Mouse (Mus musculus) hindbrain, embryonic 11.5 days (tissue): Measurements from ENCODE around the gene Scd1. TPM values are rescaled to one million over a fixed set of nuclear protein-coding genes. Genes with fewer than 3 reads are reported as not detected.

Experiments
- ATAC-seq: fragments of 200-750 bp; cut with Nextera tagmentation; 2 replicates; pipeline ENCODE4 v1.8.0; 2017; ENCODE audit warnings: mild to moderate bottlenecking, moderate TSS enrichment, moderate library complexity; ENCODE audit not compliant: low FRiP score
- DNase-seq: peaks from one replicate; pipeline ENCODE4 v3.0.0-alpha.2; 2015; ENCODE audit warnings: low spot score
- H3K27ac ChIP-seq: fragments of 300-500 bp; sonication (generic); 2 replicates; pipeline ENCODE4 v1.5.1; 2014; ENCODE audit warnings: mild to moderate bottlenecking, low read depth, low read length
- H3K27me3 ChIP-seq: fragments of 300-500 bp; sonication (generic); 2 replicates; pipeline ENCODE4 v1.6.1; 2014; ENCODE audit warnings: mild to moderate bottlenecking, low read length, moderate library complexity, mixed read lengths; ENCODE audit not compliant: control insufficient read depth, insufficient read depth
- H3K36me3 ChIP-seq: fragments of 300-500 bp; sonication (generic); 2 replicates; pipeline ENCODE4 v1.6.1; 2014; ENCODE audit warnings: mild to moderate bottlenecking, low read length, moderate library complexity, mixed read lengths; ENCODE audit not compliant: control insufficient read depth, insufficient read depth
- H3K4me1 ChIP-seq: fragments of 300-500 bp; sonication (generic); replicated peaks from 2 replicates; pipeline ENCODE4 v1.6.1; 2014; ENCODE audit warnings: low read length, mixed read lengths; ENCODE audit not compliant: control insufficient read depth, insufficient read depth
- H3K4me2 ChIP-seq: fragments of 300-500 bp; sonication (generic); replicated peaks from 2 replicates; pipeline ENCODE4 v1.6.1; 2014; ENCODE audit warnings: mild to moderate bottlenecking, low read depth, low read length
- H3K4me3 ChIP-seq: fragments of 300-500 bp; sonication (generic); 2 replicates; pipeline ENCODE4 v1.5.1; 2014; ENCODE audit warnings: low read depth, low read length
- H3K9ac ChIP-seq: fragments of 300-500 bp; sonication (generic); 2 replicates; pipeline ENCODE4 v1.6.1; 2014; ENCODE audit warnings: low read depth, low read length
- H3K9me3 ChIP-seq: fragments of 300-500 bp; sonication (generic); 2 replicates; pipeline ENCODE4 v1.6.1; 2016; ENCODE audit warnings: low read length; ENCODE audit not compliant: control insufficient read depth
- WGBS: fragments of 180-500 bp; shearing (Covaris S2); extraction: QIAGEN DNeasy Blood & Tissue Kit; methylation state at CpG from one replicate; pipeline ENCODE4 v1.1.7; 2014; 5-methylcytosine and 5-hydroxymethylcytosine counted together
- polyA plus RNA-seq: library from polyadenylated mRNA; unstranded; fragments of >200 nt; fragmentation: Nextera tagmentation; extraction: Ambion mirVana; gene quantifications from 2 replicates; pipeline ENCODE4 v1.2.1, GENCODE M21; 2014

Scd1 gene
- polyA plus RNA-seq, 1 experiment from 2014 or later: 11.8 TPM

GRCm38 (mm10) chr19:44422051-44422631 is 14.5 kb upstream of the Scd1 start:
- no peaks in the 10 kb centered on the region for H3K27me3 ChIP-seq
- WGBS: 88% methylated on average over 8 of the region's 8 CpGs
- no peaks in the 10 kb centered on the region for H3K9me3 ChIP-seq
- no peak overlapping the region for H3K4me2 ChIP-seq
- no peak for ATAC-seq
- H3K4me1 ChIP-seq: no peaks in the 10 kb centered on the region
- no peaks in the 10 kb centered on the region for H3K36me3 ChIP-seq
- H3K27ac ChIP-seq: no peak overlapping the region
- H3K4me3 ChIP-seq: no peak overlapping the region
- DNase-seq: no peak
- H3K9ac ChIP-seq: no peak overlapping the region

- Histone ChIP-seq H3K4me3 (no peak overlapping the region), H3K9me3 (no peaks in the 10 kb centered on the region), H3K9ac (no peak overlapping the region), H3K27me3 (no peaks in the 10 kb centered on the region), H3K4me2 (no peak overlapping the region), H3K36me3 (no peaks in the 10 kb centered on the region), H3K4me1 (no peaks in the 10 kb centered on the region), H3K27ac (no peak overlapping the region)
- 60% methylated on average over 11 of the region's 11 CpGs for WGBS
- DNase-seq (no peak), ATAC-seq (no peak)
Measured at GRCm38 (mm10) chr19:44419530-44419929, 11.9 kb upstream of the Scd1 start.

GRCm38 (mm10) chr19:44418945-44419344 is 11.3 kb upstream of the Scd1 start:
- 18% methylated on average over 4 of the region's 4 CpGs for WGBS
- ATAC-seq: 0 out of 2 replicates have a peak, but pooled peaks have one; percentile 35

GRCm38 (mm10) chr19:44418544-44418943 is 10.9 kb upstream of the Scd1 start:
- Histone ChIP-seq H3K9me3 (no peaks in the 10 kb centered on the region), H3K4me2 (no peak overlapping the region), H3K4me3 (no peak overlapping the region), H3K27me3 (no peaks in the 10 kb centered on the region), H3K27ac (no peak overlapping the region), H3K36me3 (no peaks in the 10 kb centered on the region), H3K9ac (no peak overlapping the region), H3K4me1 (no peaks in the 10 kb centered on the region)
- 73% methylated on average over 9 of the region's 9 CpGs for WGBS
- ATAC-seq (no peak), DNase-seq (no peak)

More at GRCm38 (mm10) chr19:44418945-44419344, 11.3 kb upstream of the Scd1 start:
- Histone ChIP-seq H3K27me3 (no peaks in the 10 kb centered on the region), H3K9ac (no peak overlapping the region), H3K4me2 (no peak overlapping the region), H3K27ac (no peak overlapping the region), H3K4me3 (no peak overlapping the region), H3K9me3 (no peaks in the 10 kb centered on the region), H3K36me3 (no peaks in the 10 kb centered on the region), H3K4me1 (no peaks in the 10 kb centered on the region)
- peak; percentile 91 for DNase-seq

GRCm38 (mm10) chr19:44418061-44418460 is 10.4 kb upstream of the Scd1 start:
- Histone ChIP-seq H3K27ac (no peak overlapping the region), H3K4me3 (no peak overlapping the region), H3K27me3 (no peaks in the 10 kb centered on the region), H3K9ac (no peak overlapping the region), H3K9me3 (no peaks in the 10 kb centered on the region), H3K4me1 (no peaks in the 10 kb centered on the region), H3K36me3 (no peaks in the 10 kb centered on the region), H3K4me2 (no peak overlapping the region)
- ATAC-seq: no peak
- whole genome bisulfite sequencing: 91% methylated on average over 5 of the region's 5 CpGs
- DNase-seq: no peak

- H3K27me3 ChIP-seq: no peaks in the 10 kb centered on the region
- H3K9me3 ChIP-seq: no peaks in the 10 kb centered on the region
- H3K4me1 ChIP-seq: no peaks in the 10 kb centered on the region
- whole genome bisulfite sequencing: 68% methylated on average over 4 of the region's 4 CpGs
- H3K4me3 ChIP-seq: no peak overlapping the region
- DNase-seq (no peak), ATAC-seq (no peak)
- no peak overlapping the region for H3K9ac ChIP-seq
- no peak overlapping the region for H3K27ac ChIP-seq
- no peak overlapping the region for H3K4me2 ChIP-seq
- H3K36me3 ChIP-seq: no peaks in the 10 kb centered on the region
Measured at GRCm38 (mm10) chr19:44417448-44417847, 9.8 kb upstream of the Scd1 start.

GRCm38 (mm10) chr19:44416240-44416639 is 8.6 kb upstream of the Scd1 start:
- WGBS: 83% methylated on average over 5 of the region's 5 CpGs

GRCm38 (mm10) chr19:44415464-44415863 is 7.8 kb upstream of the Scd1 start:
- Histone ChIP-seq H3K4me2 (no peak overlapping the region), H3K9ac (no peak overlapping the region), H3K27me3 (no peaks in the 10 kb centered on the region), H3K36me3 (no peaks in the 10 kb centered on the region), H3K9me3 (no peaks in the 10 kb centered on the region), H3K4me1 (no peaks in the 10 kb centered on the region), H3K4me3 (no peak overlapping the region), H3K27ac (no peak overlapping the region)
- ATAC-seq (no peak), DNase-seq (no peak)
- WGBS: 86% methylated on average over 5 of the region's 5 CpGs

More at GRCm38 (mm10) chr19:44416240-44416639, 8.6 kb upstream of the Scd1 start:
- Histone ChIP-seq H3K27me3 (no peaks in the 10 kb centered on the region), H3K36me3 (no peaks in the 10 kb centered on the region), H3K4me2 (no peak overlapping the region), H3K4me3 (no peak overlapping the region), H3K4me1 (no peaks in the 10 kb centered on the region), H3K9ac (no peak overlapping the region), H3K9me3 (no peaks in the 10 kb centered on the region), H3K27ac (no peak overlapping the region)
- no peak for ATAC-seq
- no peak for DNase-seq

GRCm38 (mm10) chr19:44410269-44410992 is 2.8 kb upstream of the Scd1 start:
- Histone ChIP-seq H3K4me2 (no peak overlapping the region), H3K9ac (no peak overlapping the region), H3K27me3 (no peaks in the 10 kb centered on the region), H3K27ac (no peak overlapping the region), H3K4me3 (no peak overlapping the region), H3K9me3 (no peaks in the 10 kb centered on the region), H3K4me1 (peaks cover 3% of the 10 kb centered on the region; the same call in 1 of the 2 replicates), H3K36me3 (no peaks in the 10 kb centered on the region)
- 85% methylated on average over 20 of the region's 20 CpGs for WGBS
- ATAC-seq (no peak), DNase-seq (no peak)
